Mouse (Mus musculus) gonadal fat pad, adult 2 months (tissue): ENCODE data around the gene Creb3l1. TPM values are rescaled to one million over a fixed set of nuclear protein-coding genes. Genes with fewer than 3 reads are reported as not detected.

Experiments
- DNase-seq: peaks from one replicate; pipeline ENCODE4 v3.0.0-alpha.2; 2012; ENCODE audit warnings: low read depth
- polyA plus RNA-seq: library from polyadenylated mRNA; depleted of rRNA; stranded (reverse); fragments of >200 nt; gene quantifications from 2 replicates; pipeline ENCODE4 v1.2.3, GENCODE M21; 2012; rRNA removed

The Creb3l1 gene
- polyA plus RNA-seq, 1 experiment, result 3.6 TPM

GRCm38 (mm10) chr2:91945483-91945882 is 78.8 kb downstream of the Creb3l1 start, which contains the start of gene Gm9821:
Gene Gm9821, plus strand, starts transcription at chr2:91945703.
- no peak for DNase-seq

- DNase-seq, result no peak
Measured at GRCm38 (mm10) chr2:91944170-91944950, 79.9 kb downstream of the Creb3l1 start.

GRCm38 (mm10) chr2:91942356-91942755 is 81.9 kb downstream of the Creb3l1 start:
- no peak for DNase-seq

- DNase-seq, result no peak
Measured at GRCm38 (mm10) chr2:91939303-91939935, 84.9 kb downstream of the Creb3l1 start.

- DNase-seq, result no peak
Measured at GRCm38 (mm10) chr2:91936154-91936553, 88.1 kb downstream of the Creb3l1 start.

- no peak for DNase-seq
Measured at GRCm38 (mm10) chr2:91934826-91935525, 89.3 kb downstream of the Creb3l1 start.

GRCm38 (mm10) chr2:91934016-91934415 is 90.3 kb downstream of the Creb3l1 start:
- DNase-seq, result no peak

GRCm38 (mm10) chr2:91933471-91933870 is 90.8 kb downstream of the Creb3l1 start:
- DNase-seq, result no peak

GRCm38 (mm10) chr2:91932737-91933350 is 91.5 kb downstream of the Creb3l1 start:
- DNase-seq, result no peak

Other genes with a start within 250 kb of the Creb3l1 start
- 0.26 and 0.27 TPM in 2 replicates for gene Chrm4, start 97.3 kb downstream of the Creb3l1 start, polyA plus RNA-seq
- gene Mdk, start 92.2 kb downstream of the Creb3l1 start, polyA plus RNA-seq, result 11.6 and 18.6 TPM in 2 replicates
- 0.05 TPM in 1 of 2 replicates, not detected in the other for gene Gm9821, start 78.8 kb downstream of the Creb3l1 start, polyA plus RNA-seq
- gene Dgkz, start 48.6 kb downstream of the Creb3l1 start, polyA plus RNA-seq, result 84.2 and 91.6 TPM in 2 replicates
- gene Phf21a, start 68.6 kb upstream of the Creb3l1 start, polyA plus RNA-seq, result 32.2 and 35.7 TPM in 2 replicates